Mouse (Mus musculus): ENCODE measurements around the gene Megf9.

DNA sequence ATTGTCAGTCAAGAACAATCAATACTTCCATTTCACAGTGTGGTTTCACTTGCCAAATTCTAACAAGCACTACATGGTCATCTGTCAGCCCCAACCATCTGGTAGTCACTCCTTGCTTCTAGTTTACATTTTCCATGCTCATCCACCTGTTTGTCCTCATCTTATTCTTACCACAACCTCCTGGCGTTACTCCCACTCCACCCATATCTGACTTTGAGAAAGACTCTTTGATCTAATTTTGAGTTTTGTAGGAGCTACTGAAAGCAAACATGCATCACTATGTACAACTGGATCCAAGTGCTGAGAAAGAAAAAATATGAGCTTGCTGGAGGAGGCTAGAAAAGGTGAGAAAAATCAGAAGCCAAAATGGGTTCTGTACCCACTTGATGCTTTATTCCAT lies 17.1 kb downstream of the Megf9 start:
- TF ChIP-seq CTCF (IDR thresholded peaks at IDR 0.05): no peak
- no peak for TF ChIP-seq EP300 (IDR thresholded peaks at IDR 0.05)

Measured in lung, postnatal 0 days (tissue).